Mouse (Mus musculus) gastrocnemius, postnatal 10 days (tissue): ENCODE data around the gene Ttll1. TPM values are rescaled to one million over a fixed set of nuclear protein-coding genes. Genes with fewer than 3 reads are reported as not detected.

Source experiments
- DNase-seq: peaks from one replicate; pipeline ENCODE4 v3.0.0; 2021; ENCODE audit warnings: mixed read lengths
- long read RNA-seq, 2 experiments: library from polyadenylated mRNA; stranded (forward); transcript quantifications; one replicate each; pipeline ENCODE4 v2.0.0; 2021
- total RNA-seq, 2 experiments: library from RNA; stranded (reverse); gene quantifications; 2 replicates each; pipeline ENCODE4 v1.2.3; 2021

The Ttll1 gene
- total RNA-seq, result 1 to 10 TPM; 5.2 to 6.3 TPM
- long read RNA-seq, experiment 1, transcript Ttll1-201 (12 exons, 2,060 nt), result major isoform, 7 of 9 reads
- long read RNA-seq, experiment 1, partial matches to known transcripts, result 0 of 9 reads
- long read RNA-seq, experiment 1, other reads (novel, unspliced or antisense), result 2 of 9 reads
- long read RNA-seq, experiment 2, partial matches to known transcripts, result 0 of 4 reads
- long read RNA-seq, experiment 2, other reads (novel, unspliced or antisense), result 1 of 4 reads

GRCm38 (mm10) chr15:83510805-83511405 is at the start of gene Ttll1:
TSS of gene Ttll1 (minus strand) at chr15:83510893.
- peak; percentile 94 for DNase-seq

- peak; percentile 82 for DNase-seq
Observed at GRCm38 (mm10) chr15:83555161-83555974, 44.7 kb upstream of the Ttll1 start.

- no peak for DNase-seq
Observed at GRCm38 (mm10) chr15:83553831-83554230, 43.1 kb upstream of the Ttll1 start.

GRCm38 (mm10) chr15:83550137-83550536 is 39.4 kb upstream of the Ttll1 start:
- DNase-seq, result no peak

- DNase-seq, result no peak
Observed at GRCm38 (mm10) chr15:83547144-83547543, 36.5 kb upstream of the Ttll1 start.

- DNase-seq, result no peak
Observed at GRCm38 (mm10) chr15:83546029-83546428, 35.3 kb upstream of the Ttll1 start.

GRCm38 (mm10) chr15:83541647-83542287 is 31.1 kb upstream of the Ttll1 start:
- DNase-seq, result no peak

GRCm38 (mm10) chr15:83539905-83540304 is 29.2 kb upstream of the Ttll1 start:
- DNase-seq, result peak; percentile 64

GRCm38 (mm10) chr15:83538855-83539254 is 28.2 kb upstream of the Ttll1 start:
- DNase-seq, result no peak

- no peak for DNase-seq
Observed at GRCm38 (mm10) chr15:83535890-83536231, 25.2 kb upstream of the Ttll1 start.

- DNase-seq, result no peak
Observed at GRCm38 (mm10) chr15:83534960-83535889, 24.5 kb upstream of the Ttll1 start.

GRCm38 (mm10) chr15:83532606-83533005 is 21.9 kb upstream of the Ttll1 start:
- DNase-seq, result no peak

GRCm38 (mm10) chr15:83531961-83532469 is 21.3 kb upstream of the Ttll1 start:
- DNase-seq, result no peak

- no peak for DNase-seq
Observed at GRCm38 (mm10) chr15:83530688-83531087, 20.0 kb upstream of the Ttll1 start.

GRCm38 (mm10) chr15:83530233-83530632 is 19.5 kb upstream of the Ttll1 start:
- no peak for DNase-seq

GRCm38 (mm10) chr15:83529765-83530164 is 19.1 kb upstream of the Ttll1 start:
- DNase-seq, result no peak

GRCm38 (mm10) chr15:83528892-83529291 is 18.2 kb upstream of the Ttll1 start:
- no peak for DNase-seq

GRCm38 (mm10) chr15:83527747-83528146 is 17.1 kb upstream of the Ttll1 start:
- no peak for DNase-seq

GRCm38 (mm10) chr15:83527092-83527437 is 16.4 kb upstream of the Ttll1 start:
- no peak for DNase-seq

- peak; percentile 52 for DNase-seq
Observed at GRCm38 (mm10) chr15:83526424-83527091, 15.9 kb upstream of the Ttll1 start, which contains the start of gene Bik. TSS of gene Bik (plus strand) at chr15:83526862.

GRCm38 (mm10) chr15:83524333-83524729 is 13.6 kb upstream of the Ttll1 start:
- no peak for DNase-seq
